In the genomic region with DNA sequence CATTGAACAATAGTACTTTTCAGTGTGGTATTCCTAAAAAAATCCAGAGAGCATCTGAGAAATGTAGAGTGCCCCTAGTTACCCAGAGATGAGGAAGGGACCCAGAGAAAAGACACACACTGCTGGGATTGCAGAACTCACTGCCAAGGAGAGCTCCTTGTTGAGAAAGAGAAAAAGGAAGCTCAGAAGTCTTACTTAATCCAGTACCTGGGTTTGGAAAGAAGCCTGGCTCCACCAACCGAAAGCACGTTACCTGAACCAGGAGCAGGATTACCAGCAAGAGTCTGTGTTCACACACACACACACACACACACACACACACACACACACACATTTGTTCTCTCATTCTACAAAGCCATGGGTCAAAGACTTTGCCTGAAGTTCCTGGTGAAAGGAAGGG, we compare ENCODE assay signal across 29 mouse cellular contexts. TPM values are rescaled to one million over a fixed set of nuclear protein-coding genes. Genes with fewer than 3 reads are reported as not detected.
"Had no signal": no experiment of that assay in that cellular context is flagged by ENCODE, and none has a peak within 500 bp of the region (broad histone marks: within the 10 kb centered on the region; RNA-seq: fewer than 3 reads in every experiment).

No protein-coding gene starts in this region.

- ATAC-seq: liver, postnatal 0 days; midbrain, embryonic 16.5 days had no signal

- H3K4me1 ChIP-seq: liver, embryonic 13.5 days; liver, embryonic 15.5 days; lung, embryonic 15.5 days; midbrain, embryonic 10.5 days; midbrain, embryonic 12.5 days; neural tube, embryonic 13.5 days; neural tube, embryonic 15.5 days; stomach, embryonic 15.5 days had no signal

- H3K36me3 ChIP-seq: liver, embryonic 13.5 days; liver, embryonic 15.5 days; lung, embryonic 15.5 days; midbrain, embryonic 10.5 days; midbrain, embryonic 12.5 days; neural tube, embryonic 13.5 days; neural tube, embryonic 15.5 days; stomach, embryonic 15.5 days had no signal

- H3K4me3 ChIP-seq: liver, embryonic 13.5 days; liver, embryonic 15.5 days; lung, embryonic 15.5 days; midbrain, embryonic 10.5 days; midbrain, embryonic 12.5 days; myocyte; neural tube, embryonic 13.5 days; neural tube, embryonic 15.5 days; stomach, embryonic 15.5 days had no signal

- H3K27me3 ChIP-seq: liver, embryonic 13.5 days; liver, embryonic 15.5 days; lung, embryonic 15.5 days; midbrain, embryonic 12.5 days; neural tube, embryonic 13.5 days; neural tube, embryonic 15.5 days; stomach, embryonic 15.5 days had no signal

- DNase-seq: liver, embryonic 13.5 days; liver, postnatal 0 days; lung, adult 2 months; lung, postnatal 10 days; lung, postnatal 4 days; midbrain, embryonic 14.5 days; retina, postnatal 1 day; right cerebral cortex, adult 18-20 months; right cerebral cortex, postnatal 25 days; right cerebral cortex, postnatal 4 days; thymus, adult 2 months; thymus, postnatal 25 days; thymus, postnatal 4 days had no signal

- H3K4me2 ChIP-seq: liver, embryonic 13.5 days; liver, embryonic 15.5 days; lung, embryonic 15.5 days; midbrain, embryonic 12.5 days; neural tube, embryonic 13.5 days; neural tube, embryonic 15.5 days; stomach, embryonic 15.5 days had no signal

- H3K9me3 ChIP-seq: liver, embryonic 13.5 days; liver, embryonic 15.5 days; lung, embryonic 15.5 days; midbrain, embryonic 10.5 days; midbrain, embryonic 12.5 days; neural tube, embryonic 13.5 days; neural tube, embryonic 15.5 days; stomach, embryonic 15.5 days had no signal

- H3K27ac ChIP-seq: liver, embryonic 13.5 days; liver, embryonic 15.5 days; lung, embryonic 15.5 days; midbrain, embryonic 10.5 days; midbrain, embryonic 12.5 days; neural tube, embryonic 13.5 days; neural tube, embryonic 15.5 days; stomach, embryonic 15.5 days; stomach, postnatal 0 days had no signal

- H3K9ac ChIP-seq: liver, embryonic 13.5 days; liver, embryonic 15.5 days; liver, postnatal 0 days; lung, embryonic 15.5 days; midbrain, embryonic 12.5 days; neural tube, embryonic 13.5 days; neural tube, embryonic 15.5 days; stomach, embryonic 15.5 days had no signal

RNA-seq across cellular contexts. Expression of a gene that starts 14.2 kb away (rescaled TPM):
- total RNA-seq: megakaryocyte-erythroid progenitor cell, adult 5-6 weeks had no signal
- polyA plus RNA-seq: liver, embryonic 13.5 days; liver, embryonic 15.5 days; liver, postnatal 0 days; lung, adult 2 months; lung, embryonic 15.5 days; midbrain, embryonic 10.5 days; midbrain, embryonic 12.5 days; myocyte; neural tube, embryonic 11.5 days; neural tube, embryonic 13.5 days; small intestine, adult 2 months; spleen, adult 2 months; stomach, embryonic 15.5 days; testis, adult 2 months; thymus, adult 2 months; urinary bladder, adult 2 months had no signal
